Mouse (Mus musculus) left cerebral cortex, adult 2 months (tissue): ENCODE data around the gene Med1. TPM values are rescaled to one million over a fixed set of nuclear protein-coding genes. Genes with fewer than 3 reads are reported as not detected.

Experiments used
- DNase-seq, 2 experiments: peaks; one replicate each; pipeline ENCODE4 v3.0.0; 2021 to 2022; ENCODE audit warnings: low spot score in 2 of 2, mixed read lengths in 1 of 2; ENCODE audit errors: extremely low spot score in 1 of 2
- H3K27ac ChIP-seq: fragments of 200-600 bp; 2 replicates; pipeline ENCODE4 v1.8.1; 2022
- H3K4me3 ChIP-seq: fragments of 200-600 bp; 2 replicates; pipeline ENCODE4 v1.8.1; 2022
- CTCF ChIP-seq: fragments of 200-600 bp; IDR thresholded peaks from 2 replicates; pipeline ENCODE4 v1.8.1; 2022; ENCODE audit warnings: antibody characterized with exemption, mild to moderate bottlenecking, moderate library complexity
- intact Hi-C: fragments of 180-260 bp; cut with DNase I; formaldehyde crosslinking; loops from one replicate; pipeline ENCODE4 v1.15.1; 2025
- microRNA-seq, 2 experiments: library from miRNA; unstranded; fragments of <30 nt; microRNA quantifications; one replicate each; pipeline ENCODE4 v1.2.0; 2021
- total RNA-seq, 2 experiments: library from RNA; stranded (reverse); gene quantifications; 2 replicates each; pipeline ENCODE4 v1.2.3; 2021

Med1 gene
- total RNA-seq, 2 experiments from 2014 or later, result 54.9 to 55.1 TPM

GRCm38 (mm10) chr11:98145856-98146255 lies 47.2 kb downstream of the Med1 start:
- intact Hi-C loops, result loop anchor here (10.0 kb wide), 1 partner anchor 111 kb away; no protein-coding TSS in a partner anchor
- DNase-seq, result no peak
- Histone ChIP-seq H3K27ac (no peak overlapping the region), H3K4me3 (no peak overlapping the region)
- no peak for TF ChIP-seq CTCF

- no peak overlapping the region for H3K27ac ChIP-seq
- no peak for DNase-seq
- intact Hi-C loops, result loop anchor here (10.0 kb wide), 1 partner anchor 108 kb away; no protein-coding TSS in a partner anchor
- TF ChIP-seq CTCF, result no peak
- no peak overlapping the region for H3K4me3 ChIP-seq
Observed at GRCm38 (mm10) chr11:98142545-98142944, 50.5 kb downstream of the Med1 start.

- no peak overlapping the region for H3K27ac ChIP-seq
- no peak overlapping the region for H3K4me3 ChIP-seq
- no peak for DNase-seq
- intact Hi-C loops, result no loop called here
- TF ChIP-seq CTCF, result no peak
Observed at GRCm38 (mm10) chr11:98138894-98139293, 54.2 kb downstream of the Med1 start.

- intact Hi-C loops, result no loop called here
- no peak for TF ChIP-seq CTCF
- H3K4me3 ChIP-seq, result no peak overlapping the region
- DNase-seq, result no peak
- no peak overlapping the region for H3K27ac ChIP-seq
Observed at GRCm38 (mm10) chr11:98137836-98138235, 55.3 kb downstream of the Med1 start.

GRCm38 (mm10) chr11:98134951-98135350 lies 58.1 kb downstream of the Med1 start:
- no peak overlapping the region for H3K4me3 ChIP-seq
- H3K27ac ChIP-seq, result no peak overlapping the region
- intact Hi-C loops, result no loop called here
- DNase-seq, result no peak
- TF ChIP-seq CTCF, result no peak

GRCm38 (mm10) chr11:98123424-98123823 lies 69.7 kb downstream of the Med1 start:
- Histone ChIP-seq H3K27ac (no peak overlapping the region), H3K4me3 (no peak overlapping the region)
- TF ChIP-seq CTCF, result no peak
- intact Hi-C loops, result no loop called here
- no peak for DNase-seq

- no peak for DNase-seq
Observed at GRCm38 (mm10) chr11:98114363-98114762, 78.7 kb downstream of the Med1 start.

GRCm38 (mm10) chr11:98113504-98113903 lies 79.6 kb downstream of the Med1 start:
- Histone ChIP-seq H3K4me3 (no peak overlapping the region), H3K27ac (no peak overlapping the region)
- DNase-seq, result no peak
- no peak for TF ChIP-seq CTCF
- intact Hi-C loops, result no loop called here

More at GRCm38 (mm10) chr11:98114363-98114762, 78.7 kb downstream of the Med1 start:
- Histone ChIP-seq H3K27ac (no peak overlapping the region), H3K4me3 (no peak overlapping the region)
- intact Hi-C loops, result no loop called here
- no peak for TF ChIP-seq CTCF

- intact Hi-C loops, result loop anchor here (5.0 kb wide), 1 partner anchor 123 kb away; no protein-coding TSS in a partner anchor
- no peak for DNase-seq
- TF ChIP-seq CTCF, result no peak
Observed at GRCm38 (mm10) chr11:98109706-98110105, 83.4 kb downstream of the Med1 start.

More at GRCm38 (mm10) chr11:98109706-98110105, 83.4 kb downstream of the Med1 start:
- Histone ChIP-seq H3K27ac (no peak overlapping the region), H3K4me3 (no peak overlapping the region)

Small RNAs within 50 kb of the gene (microRNA-seq; reads per million reads assigned to microRNA genes)
- gene Gm27399, result 0 reads per million in 2 experiments

Other genes starting within 250 kb of the Med1 start
- 10 to 100 TPM; 35.2 to 37.1 TPM for gene Plxdc1, start 206.8 kb downstream of the Med1 start, total RNA-seq
- 1 to 10 TPM; 1.2 TPM for gene Arl5c, start 197.1 kb downstream of the Med1 start, total RNA-seq
- gene Cacnb1, start 170.3 kb downstream of the Med1 start, total RNA-seq, result 100 to 1,000 TPM; 150 to 170 TPM
- gene Rpl19, start 166.6 kb downstream of the Med1 start, total RNA-seq, result 100 to 1,000 TPM; 560 to 591 TPM
- 10 to 100 TPM; 97.3 to 99.9 TPM for gene Stac2, start 139.8 kb downstream of the Med1 start, total RNA-seq
- gene Fbxl20, start 42.9 kb downstream of the Med1 start, total RNA-seq, result 10 to 100 TPM; 33.2 to 33.6 TPM
- 10 to 100 TPM; 40.0 to 40.3 TPM for gene Cdk12, start 9.8 kb upstream of the Med1 start, total RNA-seq
- gene Neurod2, start 136.4 kb upstream of the Med1 start, total RNA-seq, result 10 to 100 TPM; 70.2 to 76.3 TPM
- gene Ppp1r1b, start 155.1 kb upstream of the Med1 start, total RNA-seq, result 100 to 1,000 TPM; 146 to 208 TPM
- 10 to 100 TPM; 35.7 to 42.4 TPM for gene Stard3, start 165.1 kb upstream of the Med1 start, total RNA-seq
- 1 to 10 TPM; 8.7 to 10.0 TPM for gene Tcap, start 190.5 kb upstream of the Med1 start, total RNA-seq
- under 1 TPM in 1 of 2 experiments, not detected in 1; 0.51 TPM for gene Pnmt, start 193.2 kb upstream of the Med1 start, total RNA-seq
- gene Pgap3, start 207.2 kb upstream of the Med1 start, total RNA-seq, result 10 to 100 TPM; 10.2 to 11.9 TPM
- gene Erbb2, start 219.2 kb upstream of the Med1 start, total RNA-seq, result 1 to 10 TPM; 1.8 to 1.9 TPM
- 100 to 1,000 TPM; 100 to 106 TPM for gene Mien1, start 245.7 kb upstream of the Med1 start, total RNA-seq